Mouse (Mus musculus): Measurements from ENCODE around the gene Nr3c2.

The Nr3c2 gene

GRCm38 (mm10) chr8:77055492-77056021 is 156.3 kb downstream of the Nr3c2 start:
- DNase-seq (ENCODE audit: low spot score) = no peak

GRCm38 (mm10) chr8:77056853-77057252 is 157.6 kb downstream of the Nr3c2 start:
- no peak for DNase-seq (ENCODE audit: low spot score)

- no peak for DNase-seq (ENCODE audit: low spot score)
These were observed 183.4 kb downstream of the Nr3c2 start for GRCm38 (mm10) chr8:77082687-77083086.

- no peak for DNase-seq (ENCODE audit: low spot score)
These were observed 186.8 kb downstream of the Nr3c2 start for GRCm38 (mm10) chr8:77086036-77086435.

- DNase-seq (ENCODE audit: low spot score) = no peak
These were observed 197.5 kb downstream of the Nr3c2 start for GRCm38 (mm10) chr8:77096721-77097120.

- no peak for DNase-seq (ENCODE audit: low spot score)
These were observed 198.9 kb downstream of the Nr3c2 start for GRCm38 (mm10) chr8:77098101-77098500.

- no peak for DNase-seq (ENCODE audit: low spot score)
These were observed 201.1 kb downstream of the Nr3c2 start for GRCm38 (mm10) chr8:77100370-77100769.

- DNase-seq (ENCODE audit: low spot score) = no peak
These were observed 203.6 kb downstream of the Nr3c2 start for GRCm38 (mm10) chr8:77102879-77103278.

GRCm38 (mm10) chr8:77112719-77113118 is 213.5 kb downstream of the Nr3c2 start:
- DNase-seq (ENCODE audit: low spot score) = no peak

- no peak for DNase-seq (ENCODE audit: low spot score)
These were observed 215.5 kb downstream of the Nr3c2 start for GRCm38 (mm10) chr8:77114769-77115168.

GRCm38 (mm10) chr8:77116419-77117079 is 217.3 kb downstream of the Nr3c2 start:
- no peak for DNase-seq (ENCODE audit: low spot score)

GRCm38 (mm10) chr8:77120810-77121570 is 221.7 kb downstream of the Nr3c2 start:
- no peak for DNase-seq (ENCODE audit: low spot score)

GRCm38 (mm10) chr8:77121571-77121890 is 222.3 kb downstream of the Nr3c2 start:
- no peak for DNase-seq (ENCODE audit: low spot score)

- DNase-seq (ENCODE audit: low spot score) = no peak
These were observed 223.1 kb downstream of the Nr3c2 start for GRCm38 (mm10) chr8:77122300-77122699.

GRCm38 (mm10) chr8:77125777-77126176 is 226.5 kb downstream of the Nr3c2 start:
- DNase-seq (ENCODE audit: low spot score) = no peak

- no peak for DNase-seq (ENCODE audit: low spot score)
These were observed 228.8 kb downstream of the Nr3c2 start for GRCm38 (mm10) chr8:77128006-77128405.

GRCm38 (mm10) chr8:77132903-77133637 is 233.8 kb downstream of the Nr3c2 start:
- DNase-seq (ENCODE audit: low spot score) = no peak

- no peak for DNase-seq (ENCODE audit: low spot score)
These were observed 234.6 kb downstream of the Nr3c2 start for GRCm38 (mm10) chr8:77133797-77134385.

GRCm38 (mm10) chr8:77145285-77145684 is 246.0 kb downstream of the Nr3c2 start:
- no peak for DNase-seq (ENCODE audit: low spot score)

GRCm38 (mm10) chr8:77154496-77154895 is 255.3 kb downstream of the Nr3c2 start:
- DNase-seq (ENCODE audit: low spot score) = no peak

GRCm38 (mm10) chr8:77169320-77169719 is 270.1 kb downstream of the Nr3c2 start:
- no peak for DNase-seq (ENCODE audit: low spot score)

- DNase-seq (ENCODE audit: low spot score) = no peak
These were observed 270.7 kb downstream of the Nr3c2 start for GRCm38 (mm10) chr8:77169757-77170438.

Data from ovary, postnatal 10 days (tissue).